Mouse (Mus musculus) fat pad, adult 2 months (tissue): ENCODE measurements around the gene Abcc12.

ENCODE experiments used
- DNase-seq: peaks from one replicate; pipeline ENCODE4 v3.0.0-alpha.2; 2011; ENCODE audit warnings: low read depth, low spot score; ENCODE audit errors: extremely low read depth

Gene Abcc12

GRCm38 (mm10) chr8:86437418-86437817, 143.1 kb downstream of the Abcc12 start:
- no peak for DNase-seq
